Mouse (Mus musculus) testis, adult 2 months (tissue): Measurements from ENCODE around the gene Zc2hc1b. TPM values are rescaled to one million over a fixed set of nuclear protein-coding genes. Genes with fewer than 3 reads are reported as not detected.

Experiments
- H3K27ac ChIP-seq: fragments of 200-500 bp; 2 replicates; pipeline ENCODE4 v1.5.1; 2012; ENCODE audit warnings: low read depth, low read length; ENCODE audit not compliant: control insufficient read depth, insufficient read depth
- H3K27me3 ChIP-seq: fragments of 200-500 bp; 2 replicates; pipeline ENCODE4 v1.6.1; 2012; ENCODE audit warnings: mild to moderate bottlenecking, low read length, moderate library complexity; ENCODE audit not compliant: control insufficient read depth, insufficient read depth
- H3K36me3 ChIP-seq: fragments of 200-500 bp; 2 replicates; pipeline ENCODE4 v1.6.1; 2012; ENCODE audit warnings: mild to moderate bottlenecking, low read length; ENCODE audit not compliant: control insufficient read depth, insufficient read depth
- H3K4me1 ChIP-seq: fragments of 200-500 bp; 2 replicates; pipeline ENCODE4 v1.6.1; 2012; ENCODE audit warnings: low read length; ENCODE audit not compliant: control insufficient read depth, insufficient read depth
- H3K4me3 ChIP-seq: fragments of 200-500 bp; 2 replicates; pipeline ENCODE4 v1.5.1; 2012; ENCODE audit warnings: low read depth, mild to moderate bottlenecking, low read length, moderate library complexity, mixed read lengths; ENCODE audit not compliant: control insufficient read depth
- CTCF ChIP-seq: fragments of 200-500 bp; IDR thresholded peaks from 2 replicates; pipeline ENCODE4 v1.5.1; 2012; ENCODE audit warnings: low read depth, mild to moderate bottlenecking, inconsistent platforms, low read length, moderate library complexity; ENCODE audit not compliant: control insufficient read depth, insufficient read depth, insufficient replicate concordance
- POLR2A ChIP-seq: fragments of 200-500 bp; IDR thresholded peaks from 2 replicates; pipeline ENCODE4 v1.6.1; 2012; ENCODE audit warnings: low read depth, mild to moderate bottlenecking, inconsistent platforms, low read length, moderate library complexity; ENCODE audit not compliant: control insufficient read depth
- polyA plus RNA-seq: library from polyadenylated mRNA; depleted of rRNA; stranded (reverse); fragments of >200 nt; gene quantifications from 2 replicates; pipeline ENCODE4 v1.2.3, GENCODE M21; 2012

The Zc2hc1b gene
- polyA plus RNA-seq, 1 experiment = 4.8 TPM

GRCm38 (mm10) chr10:13151353-13151752 lies 26.5 kb downstream of the Zc2hc1b start:
- Histone ChIP-seq H3K36me3 (no peaks in the 10 kb centered on the region), H3K4me1 (no peaks in the 10 kb centered on the region), H3K4me3 (no peak overlapping the region), H3K27ac (no peak overlapping the region), H3K27me3 (no peaks in the 10 kb centered on the region)
- no peak for TF ChIP-seq CTCF
- no peak for TF ChIP-seq POLR2A

- Histone ChIP-seq H3K36me3 (no peaks in the 10 kb centered on the region), H3K27me3 (no peaks in the 10 kb centered on the region), H3K4me3 (no peak overlapping the region), H3K4me1 (no peaks in the 10 kb centered on the region), H3K27ac (no peak overlapping the region)
- no peak for TF ChIP-seq POLR2A
- no peak for TF ChIP-seq CTCF
These were observed 27.4 kb downstream of the Zc2hc1b start for GRCm38 (mm10) chr10:13150435-13150834.

- H3K27ac ChIP-seq = no peak overlapping the region
- no peaks in the 10 kb centered on the region for H3K36me3 ChIP-seq
- no peaks in the 10 kb centered on the region for H3K27me3 ChIP-seq
- no peak overlapping the region for H3K4me3 ChIP-seq
- no peak for TF ChIP-seq CTCF
- H3K4me1 ChIP-seq = no peaks in the 10 kb centered on the region
These were observed 37.4 kb downstream of the Zc2hc1b start for GRCm38 (mm10) chr10:13140434-13140833.

GRCm38 (mm10) chr10:13137906-13138305 lies 39.9 kb downstream of the Zc2hc1b start:
- TF ChIP-seq POLR2A = no peak
- no peak for TF ChIP-seq CTCF
- Histone ChIP-seq H3K36me3 (no peaks in the 10 kb centered on the region), H3K4me3 (no peak overlapping the region), H3K4me1 (no peaks in the 10 kb centered on the region), H3K27ac (no peak overlapping the region), H3K27me3 (no peaks in the 10 kb centered on the region)

- no peaks in the 10 kb centered on the region for H3K36me3 ChIP-seq
- no peaks in the 10 kb centered on the region for H3K27me3 ChIP-seq
- no peak overlapping the region for H3K27ac ChIP-seq
- TF ChIP-seq CTCF (no peak), POLR2A (no peak)
- H3K4me1 ChIP-seq = no peaks in the 10 kb centered on the region
- no peak overlapping the region for H3K4me3 ChIP-seq
These were observed 42.1 kb downstream of the Zc2hc1b start for GRCm38 (mm10) chr10:13135751-13136150.

GRCm38 (mm10) chr10:13135276-13135675 lies 42.5 kb downstream of the Zc2hc1b start:
- Histone ChIP-seq H3K27ac (no peak overlapping the region), H3K36me3 (no peaks in the 10 kb centered on the region), H3K4me3 (no peak overlapping the region), H3K4me1 (no peaks in the 10 kb centered on the region), H3K27me3 (no peaks in the 10 kb centered on the region)
- no peak for TF ChIP-seq POLR2A
- no peak for TF ChIP-seq CTCF

- no peaks in the 10 kb centered on the region for H3K4me1 ChIP-seq
These were observed 44.0 kb downstream of the Zc2hc1b start for GRCm38 (mm10) chr10:13133850-13134249.

GRCm38 (mm10) chr10:13127946-13128345 lies 49.9 kb downstream of the Zc2hc1b start:
- Histone ChIP-seq H3K4me1 (peaks cover 4% of the 10 kb centered on the region; the same call in 1 of the 2 replicates), H3K27me3 (no peaks in the 10 kb centered on the region), H3K27ac (no peak overlapping the region), H3K36me3 (no peaks in the 10 kb centered on the region), H3K4me3 (no peak overlapping the region)
- TF ChIP-seq CTCF (no peak), POLR2A (no peak)

More at GRCm38 (mm10) chr10:13133850-13134249, 44.0 kb downstream of the Zc2hc1b start:
- no peak overlapping the region for H3K27ac ChIP-seq
- no peak overlapping the region for H3K4me3 ChIP-seq
- H3K36me3 ChIP-seq = no peaks in the 10 kb centered on the region
- no peaks in the 10 kb centered on the region for H3K27me3 ChIP-seq
- TF ChIP-seq CTCF (no peak), POLR2A (no peak)
